Mouse (Mus musculus) hindbrain, embryonic 11.5 days (tissue): ENCODE measurements around the gene Rsph14. TPM values are rescaled to one million over a fixed set of nuclear protein-coding genes. Genes with fewer than 3 reads are reported as not detected.

Experiments
- ATAC-seq: fragments of 200-750 bp; cut with Nextera tagmentation; 2 replicates; pipeline ENCODE4 v1.8.0; 2017; ENCODE audit warnings: mild to moderate bottlenecking, moderate TSS enrichment, moderate library complexity; ENCODE audit not compliant: low FRiP score
- DNase-seq: peaks from one replicate; pipeline ENCODE4 v3.0.0-alpha.2; 2015; ENCODE audit warnings: low spot score
- H3K27ac ChIP-seq: fragments of 300-500 bp; sonication (generic); 2 replicates; pipeline ENCODE4 v1.5.1; 2014; ENCODE audit warnings: mild to moderate bottlenecking, low read depth, low read length
- H3K27me3 ChIP-seq: fragments of 300-500 bp; sonication (generic); 2 replicates; pipeline ENCODE4 v1.6.1; 2014; ENCODE audit warnings: mild to moderate bottlenecking, low read length, moderate library complexity, mixed read lengths; ENCODE audit not compliant: control insufficient read depth, insufficient read depth
- H3K36me3 ChIP-seq: fragments of 300-500 bp; sonication (generic); 2 replicates; pipeline ENCODE4 v1.6.1; 2014; ENCODE audit warnings: mild to moderate bottlenecking, low read length, moderate library complexity, mixed read lengths; ENCODE audit not compliant: control insufficient read depth, insufficient read depth
- H3K4me1 ChIP-seq: fragments of 300-500 bp; sonication (generic); replicated peaks from 2 replicates; pipeline ENCODE4 v1.6.1; 2014; ENCODE audit warnings: low read length, mixed read lengths; ENCODE audit not compliant: control insufficient read depth, insufficient read depth
- H3K4me2 ChIP-seq: fragments of 300-500 bp; sonication (generic); replicated peaks from 2 replicates; pipeline ENCODE4 v1.6.1; 2014; ENCODE audit warnings: mild to moderate bottlenecking, low read depth, low read length
- H3K4me3 ChIP-seq: fragments of 300-500 bp; sonication (generic); 2 replicates; pipeline ENCODE4 v1.5.1; 2014; ENCODE audit warnings: low read depth, low read length
- H3K9ac ChIP-seq: fragments of 300-500 bp; sonication (generic); 2 replicates; pipeline ENCODE4 v1.6.1; 2014; ENCODE audit warnings: low read depth, low read length
- H3K9me3 ChIP-seq: fragments of 300-500 bp; sonication (generic); 2 replicates; pipeline ENCODE4 v1.6.1; 2016; ENCODE audit warnings: low read length; ENCODE audit not compliant: control insufficient read depth
- WGBS: fragments of 180-500 bp; shearing (Covaris S2); extraction: QIAGEN DNeasy Blood & Tissue Kit; methylation state at CpG from one replicate; pipeline ENCODE4 v1.1.7; 2014; 5-methylcytosine and 5-hydroxymethylcytosine counted together
- polyA plus RNA-seq: library from polyadenylated mRNA; unstranded; fragments of >200 nt; fragmentation: Nextera tagmentation; extraction: Ambion mirVana; gene quantifications from 2 replicates; pipeline ENCODE4 v1.2.1, GENCODE M21; 2014

Rsph14 gene
- polyA plus RNA-seq, 1 experiment from 2014 or later = 0.15 TPM

GRCm38 (mm10) chr10:74990584-74991322, 41.6 kb downstream of the Rsph14 start:
- no peaks in the 10 kb centered on the region for H3K27me3 ChIP-seq
- no peak for DNase-seq
- no peaks in the 10 kb centered on the region for H3K9me3 ChIP-seq
- H3K9ac ChIP-seq = no peak overlapping the region
- H3K4me3 ChIP-seq = no peak overlapping the region
- H3K4me1 ChIP-seq = peaks cover 1% of the 10 kb centered on the region
- H3K36me3 ChIP-seq = no peaks in the 10 kb centered on the region
- WGBS = 41% methylated on average over 26 of the region's 26 CpGs
- H3K4me2 ChIP-seq = no peak overlapping the region
- no peak overlapping the region for H3K27ac ChIP-seq
- ATAC-seq = peak; percentile 10; the same call in 1 of the 2 replicates

- no peaks in the 10 kb centered on the region for H3K36me3 ChIP-seq
- no peaks in the 10 kb centered on the region for H3K9me3 ChIP-seq
- ATAC-seq = no peak
- no peaks in the 10 kb centered on the region for H3K4me1 ChIP-seq
- no peak overlapping the region for H3K27ac ChIP-seq
- 69% methylated on average over 4 of the region's 4 CpGs for WGBS
- no peak overlapping the region for H3K4me2 ChIP-seq
- no peak overlapping the region for H3K4me3 ChIP-seq
- DNase-seq = no peak
- H3K27me3 ChIP-seq = no peaks in the 10 kb centered on the region
- H3K9ac ChIP-seq = no peak overlapping the region
Measured at GRCm38 (mm10) chr10:74989814-74990213, 42.6 kb downstream of the Rsph14 start.

- H3K4me3 ChIP-seq = no peak overlapping the region
- DNase-seq (no peak), ATAC-seq (no peak)
- H3K36me3 ChIP-seq = no peaks in the 10 kb centered on the region
- H3K9me3 ChIP-seq = no peaks in the 10 kb centered on the region
- no peaks in the 10 kb centered on the region for H3K27me3 ChIP-seq
- H3K4me1 ChIP-seq = no peaks in the 10 kb centered on the region
- no peak overlapping the region for H3K27ac ChIP-seq
- H3K4me2 ChIP-seq = no peak overlapping the region
- WGBS = 84% methylated on average over 14 of the region's 14 CpGs
- no peak overlapping the region for H3K9ac ChIP-seq
Measured at GRCm38 (mm10) chr10:74987698-74988470, 44.5 kb downstream of the Rsph14 start.

GRCm38 (mm10) chr10:74983176-74983575, 49.2 kb downstream of the Rsph14 start:
- no peaks in the 10 kb centered on the region for H3K27me3 ChIP-seq
- WGBS = 77% methylated on average over 8 of the region's 8 CpGs
- no peak overlapping the region for H3K9ac ChIP-seq
- no peak for ATAC-seq
- H3K4me3 ChIP-seq = no peak overlapping the region
- no peaks in the 10 kb centered on the region for H3K4me1 ChIP-seq
- no peak for DNase-seq
- no peaks in the 10 kb centered on the region for H3K9me3 ChIP-seq
- no peak overlapping the region for H3K27ac ChIP-seq
- H3K36me3 ChIP-seq = no peaks in the 10 kb centered on the region
- H3K4me2 ChIP-seq = no peak overlapping the region

- no peaks in the 10 kb centered on the region for H3K4me1 ChIP-seq
- H3K9ac ChIP-seq = no peak overlapping the region
- DNase-seq (no peak), ATAC-seq (no peak)
- no peaks in the 10 kb centered on the region for H3K27me3 ChIP-seq
- no peak overlapping the region for H3K27ac ChIP-seq
- no peaks in the 10 kb centered on the region for H3K9me3 ChIP-seq
- no peak overlapping the region for H3K4me2 ChIP-seq
- H3K36me3 ChIP-seq = no peaks in the 10 kb centered on the region
- 87% methylated on average over 12 of the region's 12 CpGs for WGBS
- no peak overlapping the region for H3K4me3 ChIP-seq
Measured at GRCm38 (mm10) chr10:74981159-74981558, 51.2 kb downstream of the Rsph14 start.

DNA sequence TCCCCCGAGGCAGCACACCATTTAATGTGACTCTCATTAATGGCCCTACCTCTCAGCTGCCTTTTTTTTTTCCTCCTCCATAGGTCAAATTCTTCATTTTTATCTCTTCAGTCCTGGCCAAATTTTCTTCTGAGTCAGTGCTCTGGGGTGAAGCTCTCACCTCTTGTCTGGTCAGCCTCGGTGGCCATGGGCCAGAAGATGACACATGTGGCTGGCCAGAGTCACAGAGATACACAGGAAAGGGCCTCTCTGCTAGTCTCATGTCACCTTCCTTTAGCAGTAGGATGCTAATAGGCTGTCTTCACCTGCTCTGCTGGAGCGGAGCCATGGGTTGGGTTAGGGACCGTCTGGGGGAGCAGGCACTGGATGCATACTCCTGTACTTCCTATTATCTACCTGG, 54.3 kb downstream of the Rsph14 start:
- Histone ChIP-seq H3K36me3 (no peaks in the 10 kb centered on the region), H3K9me3 (no peaks in the 10 kb centered on the region), H3K4me1 (no peaks in the 10 kb centered on the region), H3K4me3 (no peak overlapping the region), H3K4me2 (no peak overlapping the region), H3K27ac (no peak overlapping the region), H3K9ac (no peak overlapping the region), H3K27me3 (no peaks in the 10 kb centered on the region)
- DNase-seq = no peak
- no peak for ATAC-seq
- 83% methylated on average over 4 of the region's 4 CpGs for WGBS

- ATAC-seq (no peak), DNase-seq (no peak)
- no peaks in the 10 kb centered on the region for H3K27me3 ChIP-seq
- H3K36me3 ChIP-seq = no peaks in the 10 kb centered on the region
- no peak overlapping the region for H3K4me3 ChIP-seq
- no peaks in the 10 kb centered on the region for H3K9me3 ChIP-seq
- no peak overlapping the region for H3K9ac ChIP-seq
- 86% methylated on average over 7 of the region's 7 CpGs for WGBS
- no peaks in the 10 kb centered on the region for H3K4me1 ChIP-seq
- no peak overlapping the region for H3K4me2 ChIP-seq
- H3K27ac ChIP-seq = no peak overlapping the region
Measured at GRCm38 (mm10) chr10:74976429-74976828, 56.0 kb downstream of the Rsph14 start.

DNA sequence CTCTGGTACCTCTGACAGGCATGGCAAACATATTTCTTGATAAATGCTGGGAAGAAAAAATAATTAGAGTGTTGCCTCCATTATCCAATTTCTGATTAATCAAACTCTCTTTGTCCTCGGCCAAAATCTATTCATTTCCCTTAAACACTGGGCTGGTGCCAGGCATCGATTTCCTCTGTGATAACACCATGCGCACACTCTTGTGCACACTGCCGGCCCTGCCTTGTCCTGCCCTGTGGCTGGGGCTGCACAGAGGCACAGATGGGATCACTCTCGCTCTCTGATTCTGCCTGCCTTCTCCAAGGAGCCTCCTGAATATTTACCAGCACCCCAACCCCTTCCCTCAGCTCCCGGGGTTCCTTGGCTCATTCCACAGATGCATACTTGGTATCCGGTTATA, 56.8 kb downstream of the Rsph14 start:
- no peak for DNase-seq
- no peak overlapping the region for H3K4me2 ChIP-seq
- H3K27me3 ChIP-seq = no peaks in the 10 kb centered on the region
- no peak overlapping the region for H3K4me3 ChIP-seq
- H3K36me3 ChIP-seq = no peaks in the 10 kb centered on the region
- 90% methylated on average over 7 of the region's 7 CpGs for WGBS
- H3K27ac ChIP-seq = no peak overlapping the region
- H3K4me1 ChIP-seq = no peaks in the 10 kb centered on the region
- no peak overlapping the region for H3K9ac ChIP-seq
- no peak for ATAC-seq
- H3K9me3 ChIP-seq = no peaks in the 10 kb centered on the region

GRCm38 (mm10) chr10:74973026-74973425, 59.4 kb downstream of the Rsph14 start:
- ATAC-seq = no peak
- peaks cover 2% of the 10 kb centered on the region; the same call in 1 of the 2 replicates for H3K27me3 ChIP-seq
- no peaks in the 10 kb centered on the region for H3K36me3 ChIP-seq
- H3K4me2 ChIP-seq = no peak overlapping the region
- H3K9ac ChIP-seq = no peak overlapping the region
- 0 out of 2 replicates have a peak, but pooled peaks cover under 1% of the 10 kb centered on the region for H3K4me1 ChIP-seq
- no peak for DNase-seq
- no peak overlapping the region for H3K4me3 ChIP-seq
- 79% methylated on average over 6 of the region's 6 CpGs for WGBS
- H3K27ac ChIP-seq = no peak overlapping the region
- H3K9me3 ChIP-seq = no peaks in the 10 kb centered on the region
